Mouse (Mus musculus) layer of hippocampus, adult 8-10 months (tissue): ENCODE measurements around the gene Phf21b. TPM values are rescaled to one million over a fixed set of nuclear protein-coding genes. Genes with fewer than 3 reads are reported as not detected.
A peak's percentile ranks its signal among the peaks of the same experiment; 100 is the strongest.
"Not testable (repeated sequence)": the region's sequence is repeated elsewhere in the genome, so short reads cannot be mapped to it uniquely, and the experiment has no call there.

ENCODE experiments used
- DNase-seq, 2 experiments: peaks; one replicate each; pipeline ENCODE4 v3.0.0; 2022; ENCODE audit warnings: low spot score in 2 of 2
- total RNA-seq, 4 experiments: library from RNA; stranded (reverse); gene quantifications; 2 replicates each; pipeline ENCODE4 v1.2.4; 2022

Phf21b gene
- total RNA-seq, 4 experiments from 2014 or later = 6.6 to 12.2 (median 9.3) TPM

GRCm38 (mm10) chr15:84778587-84778986 lies 77.3 kb downstream of the Phf21b start:
- DNase-seq = no peak

- no peak for DNase-seq
These were observed 80.3 kb downstream of the Phf21b start for GRCm38 (mm10) chr15:84775421-84776174.

GRCm38 (mm10) chr15:84772191-84773111 lies 83.4 kb downstream of the Phf21b start:
- no peak for DNase-seq

GRCm38 (mm10) chr15:84769641-84770341 lies 86.1 kb downstream of the Phf21b start:
- DNase-seq = no peak

- not testable (repeated sequence) for DNase-seq
These were observed 87.3 kb downstream of the Phf21b start for GRCm38 (mm10) chr15:84768531-84768930.

- DNase-seq = no peak
These were observed 89.2 kb downstream of the Phf21b start for GRCm38 (mm10) chr15:84766621-84767020.

GRCm38 (mm10) chr15:84763423-84763812 lies 92.4 kb downstream of the Phf21b start:
- no peak for DNase-seq

- DNase-seq = no peak
These were observed 93.0 kb downstream of the Phf21b start for GRCm38 (mm10) chr15:84762712-84763422.

- peak in 1 of 2 experiments; percentile 40 for DNase-seq
These were observed 97.4 kb downstream of the Phf21b start for GRCm38 (mm10) chr15:84758493-84758892.

- DNase-seq = peak in 1 of 2 experiments; percentile 24
These were observed 99.4 kb downstream of the Phf21b start for GRCm38 (mm10) chr15:84756426-84756825.

- DNase-seq = peak; percentile 32 to 75
These were observed 100.9 kb downstream of the Phf21b start for GRCm38 (mm10) chr15:84754987-84755386.

- no peak for DNase-seq
These were observed 110.0 kb downstream of the Phf21b start for GRCm38 (mm10) chr15:84745831-84746230.

- no peak for DNase-seq
These were observed 111.5 kb downstream of the Phf21b start for GRCm38 (mm10) chr15:84744308-84744707.

GRCm38 (mm10) chr15:84743347-84743746 lies 112.5 kb downstream of the Phf21b start:
- DNase-seq = no peak

GRCm38 (mm10) chr15:84741573-84741972 lies 114.3 kb downstream of the Phf21b start:
- DNase-seq = no peak

GRCm38 (mm10) chr15:84738246-84738645 lies 117.6 kb downstream of the Phf21b start:
- DNase-seq = no peak

- DNase-seq = no peak
These were observed 118.9 kb downstream of the Phf21b start for GRCm38 (mm10) chr15:84736994-84737346.

GRCm38 (mm10) chr15:84736346-84736993 lies 119.4 kb downstream of the Phf21b start:
- DNase-seq = no peak
